Mouse (Mus musculus) heart, embryonic 14.5 days (tissue): ENCODE measurements around the gene Ccnb3. TPM values are rescaled to one million over a fixed set of nuclear protein-coding genes. Genes with fewer than 3 reads are reported as not detected.
"Not testable (repeated sequence)": the region's sequence is repeated elsewhere in the genome, so short reads cannot be mapped to it uniquely, and the experiment has no call there.

ENCODE experiments used
- ATAC-seq: fragments of 200-750 bp; cut with Nextera tagmentation; 2 replicates; pipeline ENCODE4 v1.8.0; 2017; ENCODE audit warnings: low read depth, moderate TSS enrichment; ENCODE audit not compliant: insufficient number of reproducible peaks, insufficient read depth, low FRiP score
- H3K27ac ChIP-seq, 2 experiments: fragments of 200-500 bp in 1 of 2; fragments of 300-500 bp in 1 of 2; sonication (generic) in 1 of 2; replicated peaks in 1 of 2; 2 replicates each; pipeline ENCODE4 v1.5.1; 2012 to 2014; ENCODE audit warnings: low read depth in 2 of 2, low read length in 2 of 2, control low read depth in 1 of 2, mild to moderate bottlenecking in 1 of 2, mixed read lengths in 1 of 2; ENCODE audit not compliant: control insufficient read depth in 1 of 2, insufficient read depth in 1 of 2
- H3K27me3 ChIP-seq: fragments of 300-500 bp; sonication (generic); 2 replicates; pipeline ENCODE4 v1.6.1; 2014; ENCODE audit warnings: mild to moderate bottlenecking, low read length, control low read depth; ENCODE audit not compliant: control insufficient read depth, insufficient read depth
- H3K36me3 ChIP-seq: fragments of 300-500 bp; sonication (generic); 2 replicates; pipeline ENCODE4 v1.6.1; 2014; ENCODE audit warnings: mild to moderate bottlenecking, control low read depth, low read length, mixed read lengths; ENCODE audit not compliant: control insufficient read depth, insufficient read depth
- H3K4me1 ChIP-seq, 2 experiments: fragments of 200-500 bp in 1 of 2; fragments of 300-500 bp in 1 of 2; sonication (generic) in 1 of 2; 2 replicates each; pipeline ENCODE4 v1.6.1; 2012 to 2014; ENCODE audit warnings: low read length in 2 of 2, control low read depth in 1 of 2, mixed read lengths in 1 of 2; ENCODE audit not compliant: control insufficient read depth in 2 of 2, insufficient read depth in 2 of 2
- H3K4me2 ChIP-seq: fragments of 300-500 bp; sonication (generic); 2 replicates; pipeline ENCODE4 v1.6.1; 2014; ENCODE audit warnings: mild to moderate bottlenecking, low read length
- H3K4me3 ChIP-seq, 2 experiments: fragments of 200-500 bp in 1 of 2; fragments of 300-500 bp in 1 of 2; sonication (generic) in 1 of 2; 2 replicates each; pipeline ENCODE4 v1.5.1; 2012 to 2014; ENCODE audit warnings: low read length in 2 of 2, mild to moderate bottlenecking in 2 of 2, control low read depth in 1 of 2, low read depth in 1 of 2, moderate library complexity in 1 of 2; ENCODE audit not compliant: control insufficient read depth in 1 of 2, insufficient read depth in 1 of 2
- H3K9ac ChIP-seq: fragments of 300-500 bp; sonication (generic); 2 replicates; pipeline ENCODE4 v1.6.1; 2014; ENCODE audit warnings: mild to moderate bottlenecking, low read length
- H3K9me3 ChIP-seq: fragments of 300-500 bp; sonication (generic); 2 replicates; pipeline ENCODE4 v1.6.1; 2016; ENCODE audit warnings: low read length, control low read depth; ENCODE audit not compliant: control insufficient read depth
- WGBS: fragments of 180-500 bp; shearing (Covaris S2); extraction: QIAGEN DNeasy Blood & Tissue Kit; methylation state at CpG from one replicate; pipeline ENCODE4 v1.1.7; 2014; 5-methylcytosine and 5-hydroxymethylcytosine counted together
- polyA plus RNA-seq: library from polyadenylated mRNA; unstranded; fragments of >200 nt; fragmentation: Nextera tagmentation; extraction: Ambion mirVana; gene quantifications from 2 replicates; pipeline ENCODE4 v1.2.1, GENCODE M21; 2014

Ccnb3 gene
- polyA plus RNA-seq, 1 experiment from 2014 or later = 0.30 TPM

GRCm38 (mm10) chrX:7057056-7057455 lies 15.6 kb upstream of the Ccnb3 start:
- H3K4me1 ChIP-seq = 0 out of 4 replicates have a peak, but pooled peaks cover 0 to 6% of the 10 kb centered on the region in 2 experiments

GRCm38 (mm10) chrX:6983916-6984315 lies 57.5 kb downstream of the Ccnb3 start:
- not testable (repeated sequence) for H3K4me1 ChIP-seq, H3K4me2 ChIP-seq, H3K9me3 ChIP-seq, H3K27ac ChIP-seq, H3K27me3 ChIP-seq, H3K4me3 ChIP-seq, H3K36me3 ChIP-seq, ATAC-seq, H3K9ac ChIP-seq
- 83% methylated on average over 3 of the region's 4 CpGs for WGBS

More at GRCm38 (mm10) chrX:7057056-7057455, 15.6 kb upstream of the Ccnb3 start:
- no peaks in the 10 kb centered on the region for H3K27me3 ChIP-seq
- no peak overlapping the region for H3K4me3 ChIP-seq
- H3K36me3 ChIP-seq = no peaks in the 10 kb centered on the region
- no peak overlapping the region for H3K4me2 ChIP-seq
- no peaks in the 10 kb centered on the region for H3K9me3 ChIP-seq
- no peak overlapping the region for H3K27ac ChIP-seq
- no peak overlapping the region for H3K9ac ChIP-seq
- no peak for ATAC-seq

GRCm38 (mm10) chrX:6971956-6972355 lies 69.5 kb downstream of the Ccnb3 start:
- WGBS = 40% methylated on average over 1 of the region's 1 CpGs
- H3K9me3 ChIP-seq = no peaks in the 10 kb centered on the region
- H3K27ac ChIP-seq = no peak overlapping the region
- H3K4me3 ChIP-seq = no peak overlapping the region
- H3K9ac ChIP-seq = no peak overlapping the region
- no peaks in the 10 kb centered on the region for H3K36me3 ChIP-seq
- no peak for ATAC-seq
- no peaks in the 10 kb centered on the region for H3K4me1 ChIP-seq
- no peaks in the 10 kb centered on the region for H3K27me3 ChIP-seq
- no peak overlapping the region for H3K4me2 ChIP-seq

GRCm38 (mm10) chrX:6968598-6968997 lies 72.8 kb downstream of the Ccnb3 start:
- H3K36me3 ChIP-seq = no peaks in the 10 kb centered on the region
- H3K27me3 ChIP-seq = no peaks in the 10 kb centered on the region
- no peak overlapping the region for H3K4me2 ChIP-seq
- no peak overlapping the region for H3K4me3 ChIP-seq
- no peaks in the 10 kb centered on the region for H3K9me3 ChIP-seq
- H3K9ac ChIP-seq = no peak overlapping the region
- H3K4me1 ChIP-seq = no peaks in the 10 kb centered on the region
- WGBS = 71% methylated on average over 3 of the region's 3 CpGs
- no peak for ATAC-seq
- no peak overlapping the region for H3K27ac ChIP-seq

Other genes starting within 250 kb of the Ccnb3 start
- not detected in 2 replicates for gene Akap4, start 25.9 kb upstream of the Ccnb3 start, polyA plus RNA-seq